Mouse (Mus musculus) brown adipose tissue, adult 24 weeks (tissue): ENCODE measurements around the gene Gm20388. TPM values are rescaled to one million over a fixed set of nuclear protein-coding genes. Genes with fewer than 3 reads are reported as not detected.
A peak's percentile ranks its signal among the peaks of the same experiment; 100 is the strongest.

Source experiments
- H3K27ac ChIP-seq: fragments of 200-500 bp; replicated peaks from 2 replicates; pipeline ENCODE4 v1.5.1; 2012; ENCODE audit warnings: low read depth, mild to moderate bottlenecking, low read length
- H3K4me1 ChIP-seq: fragments of 200-500 bp; 2 replicates; pipeline ENCODE4 v1.6.1; 2012; ENCODE audit warnings: low read length, mixed read lengths; ENCODE audit not compliant: control insufficient read depth, insufficient read depth, insufficient read length
- H3K4me3 ChIP-seq: fragments of 200-500 bp; 2 replicates; pipeline ENCODE4 v1.5.1; 2012; ENCODE audit warnings: low read depth, mild to moderate bottlenecking, low read length, moderate library complexity; ENCODE audit not compliant: insufficient read depth
- polyA plus RNA-seq: library from polyadenylated mRNA; stranded (reverse); fragments of >200 nt; gene quantifications from 2 replicates; pipeline ENCODE4 v1.2.4, GENCODE M21; 2012; ENCODE audit not compliant: missing spikeins, insufficient read depth, insufficient read length

The Gm20388 gene
- polyA plus RNA-seq, 1 experiment = 44.7 TPM

- H3K4me3 ChIP-seq = no peak overlapping the region
- H3K4me1 ChIP-seq = no peaks in the 10 kb centered on the region
- H3K27ac ChIP-seq = no peak overlapping the region
Measured at GRCm38 (mm10) chr8:119904323-119904911, 6.2 kb upstream of the Gm20388 start.

- Histone ChIP-seq H3K4me3 (peak within 1 kb of the TSS; percentile 94), H3K4me1 (peaks cover 14% of the 10 kb centered on the region)
Measured at GRCm38 (mm10) chr8:119909944-119910546, 596 bp upstream of the Gm20388 start, which contains the start of gene Usp10. Gene Usp10 (plus strand): TSS chr8:119910360.

GRCm38 (mm10) chr8:119911258-119911962 lies 769 bp downstream of the Gm20388 start:
- Histone ChIP-seq H3K4me1 (peaks cover 21% of the 10 kb centered on the region), H3K4me3 (peak overlapping the region; percentile 94), H3K27ac (peak overlapping the region; percentile 87)

More at GRCm38 (mm10) chr8:119909944-119910546, 596 bp upstream of the Gm20388 start, which contains the start of gene Usp10:
- H3K27ac ChIP-seq = peak within 1 kb of the TSS; percentile 87

- no peak overlapping the region for H3K27ac ChIP-seq
- peaks cover 30% of the 10 kb centered on the region for H3K4me1 ChIP-seq
- H3K4me3 ChIP-seq = 0 out of 2 replicates have a peak overlapping the region, but pooled peaks have one; percentile 1
Measured at GRCm38 (mm10) chr8:119912643-119913042, 2.0 kb downstream of the Gm20388 start.

GRCm38 (mm10) chr8:119913181-119913580 lies 2.5 kb downstream of the Gm20388 start:
- Histone ChIP-seq H3K4me1 (peaks cover 32% of the 10 kb centered on the region), H3K27ac (no peak overlapping the region), H3K4me3 (no peak overlapping the region)

- Histone ChIP-seq H3K4me3 (no peak overlapping the region), H3K4me1 (peaks cover 32% of the 10 kb centered on the region), H3K27ac (no peak overlapping the region)
Measured at GRCm38 (mm10) chr8:119914161-119914560, 3.5 kb downstream of the Gm20388 start.

- Histone ChIP-seq H3K27ac (no peak overlapping the region; the same call in 1 of the 2 replicates), H3K4me3 (no peak overlapping the region), H3K4me1 (peaks cover 32% of the 10 kb centered on the region)
Measured at GRCm38 (mm10) chr8:119915298-119915697, 4.7 kb downstream of the Gm20388 start.

- peaks cover 32% of the 10 kb centered on the region for H3K4me1 ChIP-seq
- no peak overlapping the region for H3K4me3 ChIP-seq
- H3K27ac ChIP-seq = peak overlapping the region; percentile 43
Measured at GRCm38 (mm10) chr8:119916237-119916892, 5.7 kb downstream of the Gm20388 start.

GRCm38 (mm10) chr8:119917415-119917814 lies 6.8 kb downstream of the Gm20388 start:
- Histone ChIP-seq H3K4me1 (peaks cover 30% of the 10 kb centered on the region), H3K4me3 (no peak overlapping the region), H3K27ac (no peak overlapping the region)

- no peak overlapping the region for H3K4me3 ChIP-seq
- peaks cover 29% of the 10 kb centered on the region for H3K4me1 ChIP-seq
- no peak overlapping the region; the same call in 1 of the 2 replicates for H3K27ac ChIP-seq
Measured at GRCm38 (mm10) chr8:119918155-119918567, 7.5 kb downstream of the Gm20388 start.

GRCm38 (mm10) chr8:119923259-119923658 lies 12.6 kb downstream of the Gm20388 start:
- H3K27ac ChIP-seq = no peak overlapping the region
- H3K4me1 ChIP-seq = peaks cover 14% of the 10 kb centered on the region
- no peak overlapping the region for H3K4me3 ChIP-seq

GRCm38 (mm10) chr8:119925428-119925827 lies 14.8 kb downstream of the Gm20388 start:
- peak overlapping the region; percentile 26 for H3K27ac ChIP-seq
- peaks cover 14% of the 10 kb centered on the region for H3K4me1 ChIP-seq
- no peak overlapping the region for H3K4me3 ChIP-seq

- H3K4me3 ChIP-seq = no peak overlapping the region
- H3K27ac ChIP-seq = no peak overlapping the region
- peaks cover 14% of the 10 kb centered on the region for H3K4me1 ChIP-seq
Measured at GRCm38 (mm10) chr8:119926474-119926873, 15.8 kb downstream of the Gm20388 start.

GRCm38 (mm10) chr8:119927422-119928092 lies 16.9 kb downstream of the Gm20388 start:
- Histone ChIP-seq H3K4me3 (no peak overlapping the region), H3K27ac (no peak overlapping the region), H3K4me1 (peaks cover 10% of the 10 kb centered on the region)
